Mouse (Mus musculus) embryo, embryonic 10 days (tissue): ENCODE data around the gene Abcb4.
"Not testable (repeated sequence)": the region's sequence is repeated elsewhere in the genome, so short reads cannot be mapped to it uniquely, and the experiment has no call there.

Experiments
- DNase-seq: peaks from one replicate; pipeline ENCODE4 v3.0.0-alpha.2; 2015; ENCODE audit warnings: low spot score

The Abcb4 gene

DNA sequence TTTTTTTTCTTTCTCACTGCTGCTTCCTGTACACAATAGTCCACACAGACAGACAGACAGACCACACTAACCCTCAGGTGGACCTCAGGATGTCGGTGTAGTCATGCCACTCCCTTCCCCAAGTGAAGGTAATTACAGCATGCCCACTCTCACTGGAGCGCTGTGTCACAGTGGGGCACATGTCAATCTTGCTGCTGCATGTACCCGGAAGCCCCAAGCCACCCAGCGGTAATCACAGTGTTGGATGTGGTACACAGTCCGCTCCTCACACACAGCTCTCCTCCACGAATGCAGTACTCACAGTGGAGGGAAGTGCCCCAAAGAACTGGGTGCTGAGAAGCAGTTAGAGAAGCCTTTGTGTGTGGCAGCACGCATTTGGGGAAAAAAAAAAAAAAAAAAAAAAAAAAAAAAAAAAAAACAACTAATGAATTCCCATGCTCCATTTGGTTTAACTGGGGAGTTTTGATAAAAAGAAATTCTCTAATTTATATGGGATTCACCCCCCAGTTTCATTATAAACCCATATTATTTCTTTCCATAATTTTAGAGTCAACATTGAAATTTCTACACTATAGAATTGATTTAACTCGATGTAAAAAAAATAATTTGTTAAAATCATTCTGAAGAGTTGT lies 18.2 kb downstream of the Abcb4 start:
- DNase-seq, result no peak

DNA sequence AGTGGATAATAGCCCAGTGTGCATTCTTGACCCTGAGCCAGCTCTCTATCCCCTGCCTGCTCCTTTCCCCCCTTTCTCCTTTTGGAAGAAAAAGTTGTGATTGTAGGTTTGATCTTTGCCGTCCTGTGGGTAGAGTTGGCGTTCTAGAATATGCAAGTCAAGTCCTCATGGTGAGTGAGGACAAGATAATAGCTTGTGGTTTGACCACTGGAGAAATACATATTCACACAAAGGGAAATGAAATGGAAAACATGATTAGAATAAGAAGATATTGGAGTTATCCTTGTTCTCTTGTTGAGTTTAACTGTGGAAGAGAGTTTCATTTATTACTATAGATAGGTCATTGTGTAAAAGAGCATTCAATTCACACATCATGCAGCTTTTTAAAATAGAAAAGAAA lies 22.9 kb downstream of the Abcb4 start:
- DNase-seq, result no peak

DNA sequence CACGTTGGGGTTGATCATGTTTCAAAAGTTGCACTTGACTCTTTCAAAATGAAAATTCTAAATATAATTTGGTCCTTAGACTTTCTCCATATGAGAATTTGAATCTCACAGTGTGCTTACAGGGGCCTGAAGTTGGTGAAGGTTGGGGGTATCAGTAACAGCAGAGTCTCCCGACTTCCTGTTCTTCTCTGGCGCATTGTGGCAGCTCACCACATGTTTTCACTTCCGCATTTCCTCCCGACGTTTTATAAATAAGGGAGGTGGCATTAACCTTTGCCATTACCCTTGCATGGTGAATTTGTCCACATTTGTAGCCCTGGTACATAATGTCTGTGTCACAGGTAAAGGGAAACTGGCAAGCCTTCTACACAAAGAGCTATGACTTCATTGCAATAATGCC lies 23.6 kb downstream of the Abcb4 start:
- DNase-seq, result no peak

- DNase-seq, result no peak
Measured at GRCm38 (mm10) chr5:8928440-8928839, 34.9 kb downstream of the Abcb4 start.

- no peak for DNase-seq
Measured at GRCm38 (mm10) chr5:8937965-8938364, 44.4 kb downstream of the Abcb4 start.

DNA sequence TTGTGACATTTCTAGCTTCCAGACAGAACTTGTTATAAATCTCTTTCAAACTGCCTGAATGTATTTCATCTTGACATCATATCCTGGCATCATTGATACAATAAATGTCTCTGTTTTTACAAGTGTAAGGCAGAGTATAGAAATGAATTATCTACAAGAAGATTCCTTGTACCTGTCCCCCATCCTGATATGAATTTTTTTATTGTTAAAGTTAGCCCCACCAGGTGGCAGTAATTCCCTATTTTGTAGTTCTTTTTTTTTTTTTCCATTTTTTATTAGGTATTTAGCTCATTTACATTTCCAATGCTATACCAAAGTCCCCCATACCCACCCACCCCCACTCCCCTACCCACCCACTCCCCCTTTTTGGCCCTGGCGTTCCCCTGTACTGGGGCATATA lies 47.7 kb downstream of the Abcb4 start:
- not testable (repeated sequence) for DNase-seq

- no peak for DNase-seq
Measured at GRCm38 (mm10) chr5:8943836-8944235, 50.3 kb downstream of the Abcb4 start.

- DNase-seq, result no peak
Measured at GRCm38 (mm10) chr5:8947423-8948110, 54.0 kb downstream of the Abcb4 start.

- no peak for DNase-seq
Measured at GRCm38 (mm10) chr5:8953660-8954059, 60.1 kb downstream of the Abcb4 start.

DNA sequence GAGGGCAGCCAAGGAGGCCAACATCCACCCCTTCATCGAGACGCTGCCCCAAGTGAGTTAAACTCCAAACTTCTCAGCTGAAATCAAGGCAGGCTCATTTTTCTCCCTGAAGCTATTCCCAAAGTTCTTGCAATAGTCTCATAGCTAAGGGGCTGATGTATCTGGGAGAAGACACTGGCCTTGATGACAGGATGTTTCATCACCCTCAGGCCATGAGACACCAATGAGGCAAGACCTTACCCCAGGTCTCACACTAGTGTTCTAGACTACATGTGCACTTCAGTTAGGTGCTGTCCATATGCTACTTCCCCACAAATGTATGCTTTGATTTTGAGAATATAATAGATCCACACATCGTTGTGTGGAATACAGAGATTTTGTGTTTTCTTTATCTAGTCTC lies 62.0 kb downstream of the Abcb4 start:
- no peak for DNase-seq

- no peak for DNase-seq
Measured at GRCm38 (mm10) chr5:8960534-8960933, 67.0 kb downstream of the Abcb4 start.

- DNase-seq, result no peak
Measured at GRCm38 (mm10) chr5:8964487-8964886, 71.0 kb downstream of the Abcb4 start.

- DNase-seq, result no peak
Measured at GRCm38 (mm10) chr5:8970694-8971093, 77.2 kb downstream of the Abcb4 start.

DNA sequence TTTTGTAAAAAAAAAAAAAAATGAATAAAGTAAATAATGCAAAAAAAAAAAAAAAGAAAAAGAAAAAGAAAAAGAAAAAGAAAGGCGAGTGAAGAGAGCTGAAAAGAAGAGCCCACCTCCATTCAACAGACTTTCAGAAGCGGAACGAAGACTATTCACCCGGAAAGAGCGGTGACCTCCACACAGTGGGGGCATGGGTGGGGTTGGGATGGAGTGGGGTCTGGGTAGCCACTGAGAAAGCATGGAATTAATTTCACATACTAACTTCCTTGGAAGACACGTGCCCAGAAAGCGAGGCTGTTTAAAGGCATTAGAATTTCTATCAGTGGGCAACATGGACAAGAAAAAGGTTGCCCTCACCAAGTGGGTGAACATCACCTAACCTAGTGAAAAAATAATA lies 78.8 kb downstream of the Abcb4 start:
- DNase-seq, result peak; percentile 31

DNA sequence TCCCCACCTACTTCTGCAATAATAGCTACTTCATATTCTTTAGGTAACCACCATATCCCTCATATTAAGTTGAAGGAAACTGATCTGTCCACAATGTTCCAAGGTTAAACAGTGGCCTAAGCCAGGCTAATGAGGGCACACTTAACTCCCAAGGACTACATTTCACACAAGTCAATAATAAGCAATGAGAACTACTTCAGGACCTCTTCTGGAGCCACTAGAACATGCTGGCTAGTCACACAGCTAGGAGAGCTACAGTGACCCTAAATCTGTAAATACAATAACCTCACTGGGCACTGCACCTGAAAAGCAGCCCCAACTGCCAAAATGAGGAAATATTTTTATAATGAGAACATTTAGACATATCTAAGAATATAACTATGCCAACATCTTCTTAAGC lies 81.2 kb downstream of the Abcb4 start:
- no peak for DNase-seq

GRCm38 (mm10) chr5:8985470-8985869 lies 92.0 kb downstream of the Abcb4 start:
- DNase-seq, result no peak

DNA sequence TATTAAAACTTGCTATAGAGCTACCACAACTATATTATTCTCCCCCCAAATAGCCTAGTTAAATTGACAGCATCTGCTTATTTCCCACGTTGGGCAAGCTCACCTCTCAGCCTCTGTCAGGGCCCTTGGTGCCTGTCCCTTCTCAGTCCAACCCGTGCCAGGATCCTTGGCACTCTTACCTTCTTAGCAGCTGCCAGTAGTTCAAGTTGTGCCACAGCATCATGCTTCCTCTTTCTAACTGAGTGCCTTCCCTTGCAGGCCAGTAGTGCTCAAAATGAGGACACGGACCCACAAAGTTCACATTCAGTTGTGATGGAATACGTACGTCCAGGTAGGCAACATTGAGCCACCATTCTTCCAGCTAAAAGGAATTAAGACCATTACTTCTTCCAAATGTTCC lies 94.4 kb downstream of the Abcb4 start:
- no peak for DNase-seq

- no peak for DNase-seq
Measured at GRCm38 (mm10) chr5:8990526-8990925, 97.0 kb downstream of the Abcb4 start.

DNA sequence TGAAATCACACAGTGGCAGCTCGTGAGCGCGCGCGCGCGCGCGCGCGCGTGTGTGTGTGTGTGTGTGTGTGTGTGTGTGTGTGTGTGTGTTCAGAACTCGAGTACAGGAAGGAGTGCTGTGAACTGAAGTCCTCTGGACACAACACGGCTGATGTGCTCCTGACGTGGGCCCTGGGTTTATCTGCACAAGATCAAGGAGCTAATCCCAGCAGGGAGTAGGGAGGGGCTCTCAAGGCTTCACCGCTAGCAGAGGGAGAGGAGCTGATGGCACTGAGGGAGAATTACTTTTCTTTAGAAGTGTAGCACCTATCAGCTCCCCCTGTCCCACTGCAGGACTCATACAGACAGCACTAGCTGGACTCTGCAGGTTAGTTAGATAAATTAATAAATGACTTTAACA lies 98.1 kb downstream of the Abcb4 start:
- no peak for DNase-seq

- peak; percentile 10 for DNase-seq
Measured at GRCm38 (mm10) chr5:8995966-8996685, 102.6 kb downstream of the Abcb4 start.

DNA sequence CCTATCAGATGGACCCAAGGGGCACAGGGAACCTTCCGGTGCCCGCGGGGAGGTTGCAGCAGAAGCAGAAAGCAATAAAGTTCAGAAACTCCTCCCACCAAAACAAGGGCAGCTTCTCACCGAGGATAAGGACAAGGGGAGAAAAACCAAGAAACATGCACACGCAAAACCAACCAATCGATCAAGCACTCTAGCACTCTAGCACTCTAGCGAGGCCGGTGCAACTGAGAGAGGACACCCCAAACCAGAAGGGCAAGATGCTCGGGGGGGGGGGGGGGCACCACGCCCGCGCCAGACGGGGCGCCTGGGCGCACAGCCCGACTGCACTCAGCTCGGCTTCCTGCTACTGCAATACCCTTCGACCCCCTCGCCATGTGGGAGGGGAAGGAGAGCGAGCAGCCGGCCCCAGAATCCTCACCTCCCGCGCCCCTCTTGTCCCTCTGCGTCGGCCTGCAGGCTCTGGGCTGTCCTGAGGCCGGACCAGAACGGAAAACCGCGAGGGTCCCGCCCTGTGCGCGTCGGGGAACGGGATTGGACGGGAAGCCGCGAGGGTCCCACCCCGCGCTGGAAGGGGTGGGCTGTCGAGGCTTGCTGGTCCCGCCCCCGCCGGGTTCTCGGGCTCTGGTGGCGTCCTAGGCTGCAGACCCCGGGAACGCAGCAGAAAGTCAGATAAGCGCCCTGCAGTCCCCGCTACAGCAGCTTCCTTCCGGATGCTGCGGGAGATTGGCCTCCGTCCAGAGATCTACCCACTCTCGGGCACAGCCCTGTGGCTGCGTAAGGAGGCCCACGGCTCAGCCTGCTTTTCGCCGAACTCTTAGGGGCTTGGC lies 103.4 kb downstream of the Abcb4 start, which contains the start of gene Crot:
TSS of gene Crot (minus strand) at position 639 of the 827 bp plus-strand sequence.
- peak; percentile 94 for DNase-seq

DNA sequence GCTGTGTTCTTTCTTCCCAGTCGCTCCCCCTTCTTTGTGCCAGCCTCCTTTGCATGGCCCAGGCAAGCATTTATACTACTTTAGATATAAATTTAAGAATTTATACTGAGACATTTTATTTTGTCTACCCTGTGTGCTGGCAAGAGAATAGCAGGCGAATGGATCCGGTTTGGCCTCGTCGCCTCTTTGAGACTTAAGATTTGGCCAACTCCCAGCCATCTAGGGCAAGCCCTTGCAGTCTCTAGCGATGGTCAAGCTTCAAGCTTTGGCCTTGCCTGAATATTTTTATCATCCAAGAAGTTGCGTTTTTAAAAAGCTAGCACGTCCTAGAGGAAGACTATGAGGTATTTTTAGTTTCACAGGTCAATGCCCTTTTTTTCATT lies 104.0 kb downstream of the Abcb4 start:
- no peak for DNase-seq
